In genomic region chr14:48906956-48907355, GRCm38 (mm10) we compare ENCODE assay signal across 24 mouse cellular contexts.
DNase-seq lines count a peak whose midpoint lies in the region; ATAC-seq lines count a peak whose summit lies in the region.
"Had no signal": no experiment of that assay in that cellular context is flagged by ENCODE, and none has a peak within 500 bp of the region (broad histone marks: within the 10 kb centered on the region; RNA-seq: fewer than 3 reads in every experiment).

No protein-coding gene starts in this region.

- peak; percentile 36 for ATAC-seq in cerebellum, adult (ENCODE audit: insufficient number of reproducible peaks, low FRiP score, low TSS enrichment)
- no peak for ATAC-seq in hindbrain, embryonic 15.5 days (ENCODE audit: low FRiP score, low read depth)
- no peak for ATAC-seq in intestine, embryonic 15.5 days

- H3K4me3 ChIP-seq in hindbrain, embryonic 15.5 days: no peak overlapping the region
- no peak overlapping the region for H3K4me3 ChIP-seq in hindbrain, embryonic 10.5 days
- H3K4me3 ChIP-seq in intestine, embryonic 15.5 days (replicated peaks): no peak overlapping the region
- H3K4me3 ChIP-seq: embryonic facial prominence, embryonic 10.5 days; embryonic facial prominence, embryonic 15.5 days; forebrain, embryonic 12.5 days; heart, embryonic 10.5 days; heart, embryonic 15.5 days; layer of hippocampus, adult 2 months; limb, embryonic 13.5 days; lung, embryonic 15.5 days had no signal

- H3K27me3 ChIP-seq in hindbrain, embryonic 15.5 days: no peaks in the 10 kb centered on the region
- H3K27me3 ChIP-seq in hindbrain, embryonic 10.5 days (ENCODE audit: insufficient read depth, poor library complexity, severe bottlenecking): no peaks in the 10 kb centered on the region
- H3K27me3 ChIP-seq in intestine, embryonic 15.5 days (replicated peaks): no peaks in the 10 kb centered on the region
- H3K27me3 ChIP-seq: CH12.LX; forebrain, embryonic 12.5 days; heart, embryonic 15.5 days; limb, embryonic 13.5 days had no signal

- WGBS in hindbrain, embryonic 15.5 days: 86% methylated on average over 1 of the region's 1 CpGs
- 95% methylated on average over 1 of the region's 1 CpGs for WGBS in hindbrain, embryonic 10.5 days
- WGBS in intestine, embryonic 15.5 days: 94% methylated on average over 1 of the region's 1 CpGs

- DNase-seq in cerebellum, postnatal 4 days (ENCODE audit: low spot score in 2 of 2): no peak
- DNase-seq in hindbrain, embryonic 10.5 days (ENCODE audit: low spot score): no peak
- DNase-seq in cerebellum, adult 9-11 months: peak; percentile 64
- DNase-seq in gastrocnemius, postnatal 10 days: no peak
- DNase-seq: adrenal gland, adult 8-10 months; gastrocnemius, postnatal 25 days; kidney, adult 11 months; right cerebral cortex, postnatal 25 days; spleen, adult 18-20 months; thymus, postnatal 14 days had no signal

- H3K4me2 ChIP-seq in hindbrain, embryonic 15.5 days: no peak overlapping the region
- H3K4me2 ChIP-seq in intestine, embryonic 15.5 days (replicated peaks): no peak overlapping the region
- H3K4me2 ChIP-seq: embryonic facial prominence, embryonic 15.5 days; forebrain, embryonic 12.5 days; heart, embryonic 15.5 days; limb, embryonic 13.5 days; liver, embryonic 11.5 days; lung, embryonic 15.5 days; midbrain, embryonic 11.5 days had no signal

- no peaks in the 10 kb centered on the region for H3K9me3 ChIP-seq in hindbrain, embryonic 15.5 days
- no peaks in the 10 kb centered on the region for H3K9me3 ChIP-seq in hindbrain, embryonic 10.5 days
- no peaks in the 10 kb centered on the region for H3K9me3 ChIP-seq in intestine, embryonic 15.5 days
- H3K9me3 ChIP-seq: embryonic facial prominence, embryonic 10.5 days; embryonic facial prominence, embryonic 15.5 days; forebrain, embryonic 12.5 days; heart, embryonic 10.5 days; heart, embryonic 15.5 days; limb, embryonic 13.5 days; lung, embryonic 15.5 days had no signal

- H3K27ac ChIP-seq in hindbrain, embryonic 15.5 days (replicated peaks): peak overlapping the region; percentile 9; the same call in 1 of the 2 replicates
- H3K27ac ChIP-seq in hindbrain, embryonic 10.5 days: no peak overlapping the region
- H3K27ac ChIP-seq in intestine, embryonic 15.5 days: no peak overlapping the region
- H3K27ac ChIP-seq: embryonic facial prominence, embryonic 10.5 days; embryonic facial prominence, embryonic 15.5 days; forebrain, embryonic 12.5 days; heart, embryonic 10.5 days; heart, embryonic 15.5 days; layer of hippocampus, adult 2 months; limb, embryonic 13.5 days; lung, embryonic 15.5 days had no signal

- H3K36me3 ChIP-seq in hindbrain, embryonic 15.5 days: no peaks in the 10 kb centered on the region
- H3K36me3 ChIP-seq in hindbrain, embryonic 10.5 days: no peaks in the 10 kb centered on the region
- H3K36me3 ChIP-seq in intestine, embryonic 15.5 days: no peaks in the 10 kb centered on the region
- H3K36me3 ChIP-seq: embryonic facial prominence, embryonic 10.5 days; embryonic facial prominence, embryonic 15.5 days; forebrain, embryonic 12.5 days; heart, embryonic 10.5 days; heart, embryonic 15.5 days; limb, embryonic 13.5 days; lung, embryonic 15.5 days had no signal

- peaks cover 16% of the 10 kb centered on the region for H3K4me1 ChIP-seq in hindbrain, embryonic 15.5 days (replicated peaks)
- peaks cover 4% of the 10 kb centered on the region; the same call in 1 of the 2 replicates for H3K4me1 ChIP-seq in hindbrain, embryonic 10.5 days (replicated peaks)
- H3K4me1 ChIP-seq in intestine, embryonic 15.5 days (replicated peaks): no peaks in the 10 kb centered on the region
- H3K4me1 ChIP-seq: embryonic facial prominence, embryonic 15.5 days; heart, embryonic 15.5 days; lung, embryonic 15.5 days had no signal

- no peak overlapping the region for H3K9ac ChIP-seq in hindbrain, embryonic 15.5 days
- no peak overlapping the region for H3K9ac ChIP-seq in intestine, embryonic 15.5 days
- H3K9ac ChIP-seq: embryonic facial prominence, embryonic 15.5 days; forebrain, embryonic 12.5 days; heart, embryonic 15.5 days; limb, embryonic 13.5 days; lung, embryonic 15.5 days had no signal
